Mouse (Mus musculus) intestine, embryonic 16.5 days (tissue): ENCODE measurements around the gene Stk25. TPM values are rescaled to one million over a fixed set of nuclear protein-coding genes. Genes with fewer than 3 reads are reported as not detected.
A peak's percentile ranks its signal among the peaks of the same experiment; 100 is the strongest.

Experiments used
- ATAC-seq: fragments of 200-750 bp; cut with Nextera tagmentation; 2 replicates; pipeline ENCODE4 v1.8.0; 2017; ENCODE audit warnings: moderate TSS enrichment, moderate library complexity
- H3K27ac ChIP-seq: fragments of 300-500 bp; sonication (generic); 2 replicates; pipeline ENCODE4 v1.5.1; 2014; ENCODE audit warnings: mild to moderate bottlenecking, low read length
- H3K27me3 ChIP-seq: fragments of 300-500 bp; sonication (generic); replicated peaks from 2 replicates; pipeline ENCODE4 v1.6.1; 2014; ENCODE audit warnings: low read length, control low read depth, mixed read lengths; ENCODE audit not compliant: control insufficient read depth, insufficient read depth
- H3K36me3 ChIP-seq: fragments of 300-500 bp; sonication (generic); 2 replicates; pipeline ENCODE4 v1.6.1; 2014; ENCODE audit warnings: low read length, control low read depth; ENCODE audit not compliant: control insufficient read depth, insufficient read depth
- H3K4me1 ChIP-seq: fragments of 300-500 bp; sonication (generic); 2 replicates; pipeline ENCODE4 v1.6.1; 2014; ENCODE audit warnings: low read length, control low read depth, mixed read lengths; ENCODE audit not compliant: control insufficient read depth, insufficient read depth
- H3K4me2 ChIP-seq: fragments of 300-500 bp; sonication (generic); 2 replicates; pipeline ENCODE4 v1.6.1; 2014; ENCODE audit warnings: low read depth, low read length, control low read depth
- H3K4me3 ChIP-seq: fragments of 300-500 bp; sonication (generic); 2 replicates; pipeline ENCODE4 v1.5.1; 2014; ENCODE audit warnings: mild to moderate bottlenecking, low read length
- H3K9ac ChIP-seq: fragments of 300-500 bp; sonication (generic); 2 replicates; pipeline ENCODE4 v1.6.1; 2014; ENCODE audit warnings: low read depth, low read length
- H3K9me3 ChIP-seq: fragments of 300-500 bp; sonication (generic); 2 replicates; pipeline ENCODE4 v1.6.1; 2016; ENCODE audit warnings: low read length, control low read depth; ENCODE audit not compliant: control insufficient read depth
- WGBS: fragments of 180-500 bp; shearing (Covaris S2); extraction: QIAGEN DNeasy Blood & Tissue Kit; methylation state at CpG from one replicate; pipeline ENCODE4 v1.1.7; 2014; 5-methylcytosine and 5-hydroxymethylcytosine counted together
- polyA plus RNA-seq: library from polyadenylated mRNA; unstranded; fragments of >200 nt; fragmentation: Nextera tagmentation; extraction: Ambion mirVana; gene quantifications from 2 replicates; pipeline ENCODE4 v1.2.1, GENCODE M21; 2015

Stk25 gene
- polyA plus RNA-seq, 1 experiment from 2014 or later, result 164 TPM

- H3K4me1 ChIP-seq, result peaks cover 7% of the 10 kb centered on the region; the same call in 1 of the 2 replicates
- H3K9me3 ChIP-seq, result no peaks in the 10 kb centered on the region
- H3K4me2 ChIP-seq, result no peak overlapping the region
- H3K36me3 ChIP-seq, result no peaks in the 10 kb centered on the region
- H3K9ac ChIP-seq, result no peak overlapping the region
- WGBS, result 80% methylated on average over 9 of the region's 9 CpGs
- peak; percentile 49 for ATAC-seq
- H3K4me3 ChIP-seq, result no peak overlapping the region
- peak overlapping the region; percentile 57 for H3K27ac ChIP-seq
- H3K27me3 ChIP-seq, result no peaks in the 10 kb centered on the region
Measured at GRCm38 (mm10) chr1:93692773-93693172, 34.3 kb upstream of the Stk25 start.

GRCm38 (mm10) chr1:93691786-93692357 is 33.4 kb upstream of the Stk25 start:
- Histone ChIP-seq H3K27me3 (no peaks in the 10 kb centered on the region), H3K4me2 (no peak overlapping the region), H3K27ac (peak overlapping the region; percentile 16; the same call in 1 of the 2 replicates), H3K9me3 (no peaks in the 10 kb centered on the region), H3K4me1 (peaks cover 11% of the 10 kb centered on the region), H3K36me3 (no peaks in the 10 kb centered on the region), H3K9ac (no peak overlapping the region), H3K4me3 (no peak overlapping the region)
- peak; percentile 47 for ATAC-seq
- WGBS, result 67% methylated on average over 10 of the region's 10 CpGs

GRCm38 (mm10) chr1:93691106-93691505 is 32.6 kb upstream of the Stk25 start:
- no peak overlapping the region for H3K9ac ChIP-seq
- H3K27me3 ChIP-seq, result no peaks in the 10 kb centered on the region
- H3K4me2 ChIP-seq, result no peak overlapping the region
- H3K9me3 ChIP-seq, result no peaks in the 10 kb centered on the region
- H3K27ac ChIP-seq, result no peak overlapping the region
- H3K4me3 ChIP-seq, result no peak overlapping the region
- H3K4me1 ChIP-seq, result peaks cover 19% of the 10 kb centered on the region
- 96% methylated on average over 8 of the region's 8 CpGs for WGBS
- H3K36me3 ChIP-seq, result no peaks in the 10 kb centered on the region
- ATAC-seq, result no peak

DNA sequence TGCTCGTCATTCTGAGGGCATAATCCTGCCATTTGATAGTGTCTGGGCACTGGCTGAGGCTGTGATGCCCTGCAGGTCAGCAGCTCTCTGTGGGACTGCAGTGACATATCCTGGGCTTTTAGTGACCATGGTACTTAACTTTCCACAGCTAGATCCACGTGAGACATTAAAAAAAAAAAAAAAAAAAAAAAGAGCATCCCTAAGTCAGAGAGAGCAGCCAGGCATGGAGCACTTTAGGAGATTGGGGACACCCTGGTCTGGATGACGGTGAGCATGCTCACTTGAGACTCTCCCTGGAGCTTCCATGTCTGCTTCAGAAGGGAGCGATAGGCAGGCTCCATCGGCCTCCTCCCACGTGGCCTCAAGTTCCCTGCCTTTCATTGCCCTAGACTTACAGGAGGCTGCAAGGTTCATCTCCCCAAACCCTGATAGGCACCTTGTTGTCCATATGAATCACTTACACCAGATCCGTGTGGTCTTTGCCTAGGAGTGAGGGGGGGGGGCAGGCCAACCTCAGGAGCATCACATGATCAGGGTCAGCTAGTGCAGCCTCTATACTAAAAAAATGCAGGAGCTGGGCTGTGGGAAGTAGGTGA is 31.5 kb upstream of the Stk25 start:
- Histone ChIP-seq H3K4me1 (peaks cover 19% of the 10 kb centered on the region), H3K9me3 (no peaks in the 10 kb centered on the region), H3K4me2 (no peak overlapping the region), H3K4me3 (no peak overlapping the region), H3K27ac (no peak overlapping the region), H3K36me3 (no peaks in the 10 kb centered on the region), H3K27me3 (no peaks in the 10 kb centered on the region), H3K9ac (no peak overlapping the region)
- 83% methylated on average over 7 of the region's 7 CpGs for WGBS
- no peak for ATAC-seq

DNA sequence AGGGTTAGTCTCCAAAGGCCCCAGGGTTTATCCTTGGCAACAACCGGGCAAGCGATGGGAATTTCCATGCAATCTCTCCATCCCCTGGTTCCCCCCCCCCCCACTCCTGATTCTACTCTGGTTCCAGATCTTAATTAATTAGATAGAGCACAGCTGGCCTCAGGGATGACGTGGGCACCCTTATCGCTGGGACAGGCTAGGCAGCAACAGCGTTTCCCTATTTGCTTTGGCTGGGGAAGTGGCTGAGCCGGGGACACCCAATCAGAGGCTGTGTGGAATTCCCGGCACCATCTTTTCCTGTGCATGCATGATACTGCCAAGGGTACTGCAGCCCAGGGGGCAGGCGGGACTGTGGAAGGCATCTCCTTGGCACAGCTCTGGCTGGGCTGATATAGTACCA is 29.7 kb upstream of the Stk25 start:
- Histone ChIP-seq H3K4me2 (no peak overlapping the region), H3K4me3 (no peak overlapping the region), H3K36me3 (no peaks in the 10 kb centered on the region), H3K9me3 (no peaks in the 10 kb centered on the region), H3K27ac (no peak overlapping the region), H3K4me1 (peaks cover 14% of the 10 kb centered on the region), H3K27me3 (0 out of 2 replicates have a peak, but pooled peaks cover 3% of the 10 kb centered on the region), H3K9ac (no peak overlapping the region)
- 73% methylated on average over 8 of the region's 8 CpGs for WGBS
- ATAC-seq, result no peak

- peak overlapping the region; percentile 80 for H3K9ac ChIP-seq
- H3K4me3 ChIP-seq, result peak overlapping the region; percentile 71
- no peaks in the 10 kb centered on the region for H3K9me3 ChIP-seq
- ATAC-seq, result no peak
- peak overlapping the region; percentile 19; the same call in 1 of the 2 replicates for H3K27ac ChIP-seq
- 64% methylated on average over 3 of the region's 3 CpGs for WGBS
- H3K4me1 ChIP-seq, result peaks cover 14% of the 10 kb centered on the region
- H3K36me3 ChIP-seq, result no peaks in the 10 kb centered on the region
- peak overlapping the region; percentile 93 for H3K4me2 ChIP-seq
- H3K27me3 ChIP-seq, result 0 out of 2 replicates have a peak, but pooled peaks cover 3% of the 10 kb centered on the region
Measured at GRCm38 (mm10) chr1:93686961-93687320, 28.5 kb upstream of the Stk25 start.

DNA sequence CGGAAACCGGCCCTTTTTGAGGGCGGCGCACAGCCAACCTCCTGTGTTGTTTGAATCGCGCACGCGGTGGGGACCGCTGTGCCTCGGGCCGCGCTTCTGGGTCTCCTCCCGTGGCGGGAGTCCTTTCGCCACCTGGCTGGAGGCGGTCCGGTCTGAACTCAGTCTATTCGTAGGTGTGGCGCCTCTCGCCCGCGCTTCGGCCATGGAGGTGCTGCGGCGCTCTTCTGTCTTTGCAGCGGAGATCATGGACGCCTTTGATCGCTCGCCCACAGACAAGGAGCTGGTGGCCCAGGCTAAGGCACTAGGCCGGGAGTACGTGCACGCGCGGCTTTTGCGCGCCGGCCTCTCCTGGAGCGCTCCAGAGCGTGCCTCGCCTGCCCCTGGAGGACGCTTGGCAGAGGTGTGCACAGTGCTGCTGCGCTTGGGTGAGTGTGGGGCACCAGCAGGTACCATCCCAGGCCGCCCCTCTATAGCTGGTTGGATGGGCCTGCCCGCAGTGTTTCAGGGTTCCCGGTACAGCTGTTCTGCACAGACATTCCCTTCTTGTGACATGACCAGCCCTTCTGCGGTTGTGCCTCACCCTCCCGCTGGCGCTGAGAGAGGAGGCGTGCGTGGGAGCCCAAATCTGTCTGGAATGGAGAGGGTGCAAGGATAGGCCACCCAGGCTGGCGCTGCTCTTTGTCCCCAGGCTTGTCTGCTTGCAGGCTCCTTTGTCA is 27.9 kb upstream of the Stk25 start:
- H3K27ac ChIP-seq, result peak overlapping the region; percentile 60
- peak overlapping the region; percentile 80 for H3K9ac ChIP-seq
- H3K9me3 ChIP-seq, result no peaks in the 10 kb centered on the region
- H3K27me3 ChIP-seq, result 0 out of 2 replicates have a peak, but pooled peaks cover 3% of the 10 kb centered on the region
- H3K4me3 ChIP-seq, result peak overlapping the region; percentile 71
- H3K4me2 ChIP-seq, result peak overlapping the region; percentile 93
- H3K4me1 ChIP-seq, result peaks cover 12% of the 10 kb centered on the region
- 4% methylated on average over 51 of the region's 51 CpGs for WGBS
- no peaks in the 10 kb centered on the region for H3K36me3 ChIP-seq
- ATAC-seq, result peak; percentile 86

GRCm38 (mm10) chr1:93685401-93686244 is 27.2 kb upstream of the Stk25 start, which contains the start of gene Bok:
Bok (plus strand) TSS chr1:93685660.
- H3K36me3 ChIP-seq, result no peaks in the 10 kb centered on the region
- 0 out of 2 replicates have a peak, but pooled peaks cover 3% of the 10 kb centered on the region for H3K27me3 ChIP-seq
- peak; percentile 70 for ATAC-seq
- H3K4me3 ChIP-seq, result peak within 1 kb of the TSS; percentile 71
- peak within 1 kb of the TSS; percentile 80 for H3K9ac ChIP-seq
- H3K4me2 ChIP-seq, result peak within 1 kb of the TSS; percentile 93
- peaks cover 12% of the 10 kb centered on the region for H3K4me1 ChIP-seq
- H3K9me3 ChIP-seq, result no peaks in the 10 kb centered on the region
- H3K27ac ChIP-seq, result peak within 1 kb of the TSS; percentile 60
- under 1% methylated on average over 78 of the region's 78 CpGs for WGBS
